Mouse (Mus musculus) adrenal gland, adult 2 months (tissue): ENCODE results near the gene Khdrbs2. TPM values are rescaled to one million over a fixed set of nuclear protein-coding genes. Genes with fewer than 3 reads are reported as not detected.

Experiments used
- DNase-seq: peaks from one replicate; pipeline ENCODE4 v3.0.0; 2021
- long read RNA-seq: library from polyadenylated mRNA; stranded (forward); transcript quantifications from one replicate; pipeline ENCODE4 v2.0.0, GENCODE M21; 2021
- polyA plus RNA-seq: library from polyadenylated mRNA; depleted of rRNA; stranded (reverse); fragments of >200 nt; gene quantifications from 2 replicates; pipeline ENCODE4 v1.2.3, GENCODE M21; 2012; rRNA removed
- total RNA-seq, 2 experiments: library from RNA; stranded (reverse); gene quantifications; 2 replicates each; pipeline ENCODE4 v1.2.3; 2021

Khdrbs2 gene
- under 1 TPM; 0.55 to 0.84 TPM for total RNA-seq
- polyA plus RNA-seq: 0.06 and 0.10 TPM in 2 replicates
- long read RNA-seq, partial matches to known transcripts: 0 of 1 reads
- long read RNA-seq, other reads (novel, unspliced or antisense): 0 of 1 reads

- DNase-seq: peak; percentile 77
Observed at GRCm38 (mm10) chr1:32172506-32173239, at the start of gene Khdrbs2. Khdrbs2 (plus strand) TSS chr1:32172714.

GRCm38 (mm10) chr1:32174566-32174965 lies 2.1 kb downstream of the Khdrbs2 start:
- no peak for DNase-seq

- no peak for DNase-seq
Observed at GRCm38 (mm10) chr1:32199664-32200260, 27.2 kb downstream of the Khdrbs2 start.

GRCm38 (mm10) chr1:32248443-32248842 lies 75.9 kb downstream of the Khdrbs2 start:
- DNase-seq: no peak

- no peak for DNase-seq
Observed at GRCm38 (mm10) chr1:32249602-32250001, 77.1 kb downstream of the Khdrbs2 start.

GRCm38 (mm10) chr1:32250337-32250736 lies 77.8 kb downstream of the Khdrbs2 start:
- DNase-seq: no peak

GRCm38 (mm10) chr1:32258942-32259341 lies 86.4 kb downstream of the Khdrbs2 start:
- no peak for DNase-seq

- no peak for DNase-seq
Observed at GRCm38 (mm10) chr1:32270519-32270918, 98.0 kb downstream of the Khdrbs2 start.

GRCm38 (mm10) chr1:32294702-32295101 lies 122.2 kb downstream of the Khdrbs2 start:
- DNase-seq: no peak

- DNase-seq: no peak
Observed at GRCm38 (mm10) chr1:32301391-32301790, 128.9 kb downstream of the Khdrbs2 start.

GRCm38 (mm10) chr1:32309074-32309473 lies 136.6 kb downstream of the Khdrbs2 start:
- DNase-seq: no peak

GRCm38 (mm10) chr1:32309637-32310036 lies 137.1 kb downstream of the Khdrbs2 start:
- no peak for DNase-seq

GRCm38 (mm10) chr1:32339108-32339507 lies 166.6 kb downstream of the Khdrbs2 start:
- DNase-seq: no peak

GRCm38 (mm10) chr1:32347538-32347937 lies 175.0 kb downstream of the Khdrbs2 start:
- no peak for DNase-seq

- DNase-seq: no peak
Observed at GRCm38 (mm10) chr1:32352076-32352475, 179.6 kb downstream of the Khdrbs2 start.

GRCm38 (mm10) chr1:32363539-32363938 lies 191.0 kb downstream of the Khdrbs2 start:
- no peak for DNase-seq

- no peak for DNase-seq
Observed at GRCm38 (mm10) chr1:32397553-32397952, 225.0 kb downstream of the Khdrbs2 start.

GRCm38 (mm10) chr1:32407651-32408050 lies 235.1 kb downstream of the Khdrbs2 start:
- no peak for DNase-seq

- no peak for DNase-seq
Observed at GRCm38 (mm10) chr1:32428410-32428809, 255.9 kb downstream of the Khdrbs2 start.

GRCm38 (mm10) chr1:32429493-32429892 lies 257.0 kb downstream of the Khdrbs2 start:
- no peak for DNase-seq

- DNase-seq: no peak
Observed at GRCm38 (mm10) chr1:32430516-32430915, 258.0 kb downstream of the Khdrbs2 start.

- no peak for DNase-seq
Observed at GRCm38 (mm10) chr1:32433118-32433517, 260.6 kb downstream of the Khdrbs2 start.

GRCm38 (mm10) chr1:32443927-32444326 lies 271.4 kb downstream of the Khdrbs2 start:
- no peak for DNase-seq
